Mouse (Mus musculus) intestine, embryonic 14.5 days (tissue): ENCODE results near the gene Ptprd. TPM values are rescaled to one million over a fixed set of nuclear protein-coding genes. Genes with fewer than 3 reads are reported as not detected.

Source experiments
- ATAC-seq: fragments of 200-750 bp; cut with Nextera tagmentation; replicated peaks from 2 replicates; pipeline ENCODE4 v1.8.0; 2017; ENCODE audit warnings: low read depth, moderate number of reproducible peaks, moderate TSS enrichment, moderate library complexity; ENCODE audit not compliant: low FRiP score, low TSS enrichment
- DNase-seq: peaks from one replicate; pipeline ENCODE4 v3.0.0-alpha.2; 2018; ENCODE audit warnings: low spot score
- H3K27ac ChIP-seq: fragments of 300-500 bp; sonication (generic); 2 replicates; pipeline ENCODE4 v1.5.1; 2014; ENCODE audit warnings: low read depth, mild to moderate bottlenecking, control low read depth
- H3K27me3 ChIP-seq: fragments of 300-500 bp; sonication (generic); replicated peaks from 2 replicates; pipeline ENCODE4 v1.6.1; 2014; ENCODE audit warnings: low read length, control low read depth; ENCODE audit not compliant: control insufficient read depth, insufficient read depth
- H3K36me3 ChIP-seq: fragments of 300-500 bp; sonication (generic); 2 replicates; pipeline ENCODE4 v1.6.1; 2014; ENCODE audit warnings: low read length, control low read depth; ENCODE audit not compliant: control insufficient read depth, insufficient read depth
- H3K4me1 ChIP-seq: fragments of 300-500 bp; sonication (generic); replicated peaks from 2 replicates; pipeline ENCODE4 v1.6.1; 2014; ENCODE audit warnings: low read length, control low read depth, mixed read lengths; ENCODE audit not compliant: control insufficient read depth, insufficient read depth
- H3K4me2 ChIP-seq: fragments of 300-500 bp; sonication (generic); 2 replicates; pipeline ENCODE4 v1.6.1; 2014; ENCODE audit warnings: low read length
- H3K4me3 ChIP-seq: fragments of 300-500 bp; sonication (generic); 2 replicates; pipeline ENCODE4 v1.5.1; 2014; ENCODE audit warnings: low read depth, low read length, control low read depth, mixed read lengths
- H3K9ac ChIP-seq: fragments of 300-500 bp; sonication (generic); 2 replicates; pipeline ENCODE4 v1.6.1; 2014; ENCODE audit warnings: mild to moderate bottlenecking, low read length
- H3K9me3 ChIP-seq: fragments of 300-500 bp; sonication (generic); 2 replicates; pipeline ENCODE4 v1.6.1; 2016; ENCODE audit warnings: low read length, control low read depth; ENCODE audit not compliant: control insufficient read depth
- WGBS: fragments of 180-500 bp; shearing (Covaris S2); extraction: QIAGEN DNeasy Blood & Tissue Kit; methylation state at CpG from one replicate; pipeline ENCODE4 v1.1.7; 2014; 5-methylcytosine and 5-hydroxymethylcytosine counted together
- polyA plus RNA-seq: library from polyadenylated mRNA; unstranded; fragments of >200 nt; fragmentation: Nextera tagmentation; extraction: Ambion mirVana; gene quantifications from 2 replicates; pipeline ENCODE4 v1.2.1, GENCODE M21; 2014

Gene Ptprd
- polyA plus RNA-seq, 1 experiment from 2014 or later = 19.4 TPM

GRCm38 (mm10) chr4:77310127-77310788 is 901.5 kb downstream of the Ptprd start:
- Histone ChIP-seq H3K4me2 (no peak overlapping the region), H3K27me3 (no peaks in the 10 kb centered on the region), H3K4me3 (no peak overlapping the region), H3K27ac (no peak overlapping the region), H3K4me1 (no peaks in the 10 kb centered on the region), H3K36me3 (no peaks in the 10 kb centered on the region), H3K9ac (no peak overlapping the region), H3K9me3 (no peaks in the 10 kb centered on the region)
- ATAC-seq (peak; percentile 81), DNase-seq (no peak)
- 75% methylated on average over 3 of the region's 3 CpGs for WGBS

GRCm38 (mm10) chr4:77283423-77283822 is 928.3 kb downstream of the Ptprd start:
- 81% methylated on average over 1 of the region's 1 CpGs for WGBS
- no peaks in the 10 kb centered on the region for H3K4me1 ChIP-seq
- no peak overlapping the region for H3K4me3 ChIP-seq
- H3K4me2 ChIP-seq = no peak overlapping the region
- DNase-seq (no peak), ATAC-seq (no peak)
- H3K27ac ChIP-seq = no peak overlapping the region
- H3K36me3 ChIP-seq = no peaks in the 10 kb centered on the region
- H3K9me3 ChIP-seq = no peaks in the 10 kb centered on the region
- no peaks in the 10 kb centered on the region for H3K27me3 ChIP-seq
- H3K9ac ChIP-seq = no peak overlapping the region

- Histone ChIP-seq H3K4me2 (no peak overlapping the region), H3K4me1 (no peaks in the 10 kb centered on the region), H3K27me3 (no peaks in the 10 kb centered on the region), H3K9ac (no peak overlapping the region), H3K4me3 (no peak overlapping the region), H3K36me3 (no peaks in the 10 kb centered on the region), H3K27ac (no peak overlapping the region), H3K9me3 (no peaks in the 10 kb centered on the region)
- ATAC-seq (no peak), DNase-seq (no peak)
- 74% methylated on average over 4 of the region's 4 CpGs for WGBS
These were observed 933.8 kb downstream of the Ptprd start for GRCm38 (mm10) chr4:77277913-77278312.

GRCm38 (mm10) chr4:77259972-77260290 is 951.8 kb downstream of the Ptprd start:
- DNase-seq (no peak), ATAC-seq (no peak)
- H3K4me1 ChIP-seq = peaks cover 4% of the 10 kb centered on the region; the same call in 1 of the 2 replicates
- H3K4me2 ChIP-seq = no peak overlapping the region
- no peaks in the 10 kb centered on the region for H3K27me3 ChIP-seq
- H3K36me3 ChIP-seq = no peaks in the 10 kb centered on the region
- no peaks in the 10 kb centered on the region for H3K9me3 ChIP-seq
- no peak overlapping the region for H3K4me3 ChIP-seq
- no peak overlapping the region for H3K9ac ChIP-seq
- 44% methylated on average over 1 of the region's 1 CpGs for WGBS
- no peak overlapping the region; the same call in 1 of the 2 replicates for H3K27ac ChIP-seq

- Histone ChIP-seq H3K9me3 (no peaks in the 10 kb centered on the region), H3K36me3 (no peaks in the 10 kb centered on the region), H3K4me1 (peaks cover 4% of the 10 kb centered on the region; the same call in 1 of the 2 replicates), H3K4me2 (peak overlapping the region; percentile 18; the same call in 1 of the 2 replicates), H3K27me3 (no peaks in the 10 kb centered on the region), H3K4me3 (no peak overlapping the region), H3K27ac (no peak overlapping the region; the same call in 1 of the 2 replicates), H3K9ac (no peak overlapping the region)
- ATAC-seq = no peak
- 29% methylated on average over 8 of the region's 8 CpGs for WGBS
- peak; percentile 52 for DNase-seq
These were observed 952.4 kb downstream of the Ptprd start for GRCm38 (mm10) chr4:77259250-77259971.

- 64% methylated on average over 4 of the region's 4 CpGs for WGBS
- Histone ChIP-seq H3K9me3 (no peaks in the 10 kb centered on the region), H3K27me3 (no peaks in the 10 kb centered on the region)
These were observed 960.6 kb downstream of the Ptprd start for GRCm38 (mm10) chr4:77251188-77251587.

GRCm38 (mm10) chr4:77249801-77250200 is 962.0 kb downstream of the Ptprd start:
- Histone ChIP-seq H3K9me3 (no peaks in the 10 kb centered on the region), H3K4me3 (no peak overlapping the region), H3K4me1 (no peaks in the 10 kb centered on the region), H3K4me2 (no peak overlapping the region), H3K27ac (no peak overlapping the region), H3K9ac (no peak overlapping the region), H3K36me3 (no peaks in the 10 kb centered on the region), H3K27me3 (no peaks in the 10 kb centered on the region)
- DNase-seq (no peak), ATAC-seq (no peak)
- 29% methylated on average over 1 of the region's 1 CpGs for WGBS

More at GRCm38 (mm10) chr4:77251188-77251587, 960.6 kb downstream of the Ptprd start:
- ATAC-seq = no peak
- DNase-seq = no peak
- Histone ChIP-seq H3K9ac (no peak overlapping the region), H3K4me2 (no peak overlapping the region), H3K4me1 (no peaks in the 10 kb centered on the region), H3K27ac (no peak overlapping the region), H3K36me3 (no peaks in the 10 kb centered on the region), H3K4me3 (no peak overlapping the region)

- no peaks in the 10 kb centered on the region for H3K27me3 ChIP-seq
- no peak overlapping the region for H3K27ac ChIP-seq
- no peaks in the 10 kb centered on the region for H3K4me1 ChIP-seq
- H3K36me3 ChIP-seq = no peaks in the 10 kb centered on the region
- H3K9me3 ChIP-seq = no peaks in the 10 kb centered on the region
- WGBS = 57% methylated on average over 1 of the region's 1 CpGs
- ATAC-seq (no peak), DNase-seq (no peak)
- no peak overlapping the region for H3K4me3 ChIP-seq
- no peak overlapping the region for H3K4me2 ChIP-seq
- H3K9ac ChIP-seq = no peak overlapping the region
These were observed 962.8 kb downstream of the Ptprd start for GRCm38 (mm10) chr4:77248918-77249317.
